Mouse (Mus musculus) induced T-regulatory cell, adult 2 months (primary cell): ENCODE data around the gene Aff3.
A peak's percentile ranks its signal among the peaks of the same experiment; 100 is the strongest.

ENCODE experiments used
- DNase-seq: peaks from one replicate; pipeline ENCODE4 v3.0.0-alpha.2; 2012; ENCODE audit warnings: low read depth

The Aff3 gene

DNA sequence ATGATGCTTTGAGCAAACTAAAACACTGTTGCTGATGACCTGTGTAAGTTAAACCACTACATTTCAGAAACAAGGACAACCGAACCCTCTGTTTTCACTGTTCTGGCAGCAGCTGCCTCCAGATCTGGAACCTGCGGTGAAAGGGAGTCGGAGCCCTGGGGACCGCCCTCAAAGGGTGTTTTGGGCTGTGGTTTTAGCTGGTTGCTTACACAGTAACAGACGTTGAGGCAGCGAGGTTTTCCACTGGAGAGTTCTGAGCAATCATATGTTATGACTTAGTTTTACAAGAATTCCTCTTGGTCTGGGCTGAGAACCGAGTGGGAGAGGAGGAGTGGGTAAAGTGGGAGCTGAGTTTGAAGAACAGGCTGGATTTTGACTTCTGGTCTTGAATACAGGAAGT lies 7.1 kb downstream of the Aff3 start:
- peak; percentile 75 for DNase-seq

DNA sequence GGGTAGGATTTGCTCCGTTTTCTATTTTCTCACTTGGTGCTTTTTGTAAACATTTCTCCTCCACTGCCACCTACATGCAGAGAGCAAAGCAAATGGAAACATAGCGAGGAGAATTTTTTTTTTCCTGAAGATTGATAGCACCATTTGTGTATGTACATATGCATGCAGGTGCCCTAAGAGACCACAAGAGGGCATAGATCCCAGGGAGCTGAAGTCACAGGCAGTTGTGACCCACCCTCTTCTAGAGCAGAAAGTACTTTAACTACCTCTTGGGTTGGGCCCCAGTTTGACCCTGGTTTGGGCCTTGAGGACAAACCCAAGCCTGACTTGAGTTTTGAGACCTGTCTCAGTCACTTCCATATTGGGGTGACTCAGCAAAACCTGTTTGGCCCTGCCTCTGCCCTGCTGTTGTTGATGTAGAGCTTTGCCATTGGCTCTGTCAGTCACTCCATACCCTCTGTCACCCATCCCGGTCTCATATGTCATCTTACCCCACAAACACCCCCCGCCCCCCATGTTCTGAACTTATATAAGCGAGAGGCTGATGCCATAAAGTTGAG lies 9.7 kb downstream of the Aff3 start:
- DNase-seq: peak; percentile 37

DNA sequence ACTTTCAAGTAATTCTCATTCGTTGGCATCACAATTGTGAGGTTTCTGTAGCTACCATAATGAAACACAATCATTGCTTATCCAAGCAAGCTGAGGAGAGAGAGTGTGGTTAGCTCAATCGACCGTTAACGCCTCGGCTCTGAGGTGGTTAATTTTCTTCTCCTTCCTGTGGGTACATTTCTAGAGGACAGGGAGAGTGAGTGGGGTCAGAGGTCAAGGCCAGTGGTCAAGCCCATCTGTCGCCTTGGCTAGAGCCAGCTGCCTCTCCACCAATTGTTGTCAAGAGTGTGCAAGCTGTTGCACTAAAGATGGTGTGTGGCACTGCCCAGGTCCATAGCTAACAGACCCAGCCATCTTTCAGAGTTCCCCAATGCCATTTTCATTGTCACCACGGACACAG lies 14.7 kb downstream of the Aff3 start:
- DNase-seq: no peak

DNA sequence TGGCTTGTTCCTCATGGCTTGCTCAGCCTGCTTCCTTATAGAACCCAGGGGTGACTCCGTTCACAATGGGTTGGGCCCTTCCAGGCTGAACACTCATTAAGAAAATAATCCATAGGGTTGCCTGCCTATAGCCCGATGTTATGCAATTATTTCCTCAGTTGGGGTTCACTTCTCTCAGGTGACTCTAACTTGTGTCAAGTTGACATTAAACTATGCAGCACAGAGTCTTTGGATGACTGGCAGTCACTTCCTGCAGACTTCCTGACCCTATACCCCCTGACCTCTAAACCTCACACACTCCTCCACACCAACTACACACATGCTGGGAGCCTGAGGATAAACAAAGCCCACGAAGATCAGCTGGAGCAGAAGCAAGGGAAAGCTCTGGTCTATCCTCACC lies 15.6 kb downstream of the Aff3 start:
- no peak for DNase-seq

DNA sequence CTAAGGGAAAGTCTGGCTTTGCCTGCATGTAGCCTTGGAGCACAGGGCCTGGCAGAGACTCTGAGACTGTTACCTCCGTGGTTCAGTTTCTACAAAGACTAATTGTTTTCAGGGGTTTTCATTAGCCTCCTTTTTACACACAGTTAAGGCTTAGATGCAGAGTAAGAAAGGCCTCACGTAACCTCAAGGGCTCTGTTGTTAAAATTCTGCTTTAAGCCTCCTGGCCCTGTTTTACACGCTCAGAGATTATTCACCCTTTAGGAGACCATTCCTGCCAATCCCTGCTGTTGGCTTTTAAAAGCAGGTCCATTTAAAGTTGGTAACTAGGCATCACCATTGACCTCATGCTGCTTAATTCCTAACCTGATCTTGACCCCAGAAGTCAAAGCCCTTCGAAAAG lies 22.5 kb downstream of the Aff3 start:
- no peak for DNase-seq

DNA sequence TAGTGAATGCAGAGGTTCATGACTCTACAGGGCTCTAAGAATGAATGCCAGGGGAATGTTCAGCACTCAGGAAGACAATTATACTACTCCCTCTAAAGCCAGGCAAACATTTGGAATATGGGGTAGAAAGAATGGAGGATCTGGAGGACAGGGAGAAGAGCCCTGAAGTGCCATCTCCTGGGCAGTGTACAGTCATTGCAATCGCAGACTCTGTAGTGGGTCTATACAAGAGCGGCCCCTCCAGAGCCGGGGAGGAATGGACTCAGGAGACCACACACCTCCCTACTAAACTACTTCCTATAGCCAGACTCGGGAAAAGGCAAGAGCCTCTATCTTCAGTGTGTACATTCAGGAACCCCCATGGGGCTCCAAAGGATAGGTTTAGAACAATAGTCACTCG lies 25.1 kb downstream of the Aff3 start:
- no peak for DNase-seq

DNA sequence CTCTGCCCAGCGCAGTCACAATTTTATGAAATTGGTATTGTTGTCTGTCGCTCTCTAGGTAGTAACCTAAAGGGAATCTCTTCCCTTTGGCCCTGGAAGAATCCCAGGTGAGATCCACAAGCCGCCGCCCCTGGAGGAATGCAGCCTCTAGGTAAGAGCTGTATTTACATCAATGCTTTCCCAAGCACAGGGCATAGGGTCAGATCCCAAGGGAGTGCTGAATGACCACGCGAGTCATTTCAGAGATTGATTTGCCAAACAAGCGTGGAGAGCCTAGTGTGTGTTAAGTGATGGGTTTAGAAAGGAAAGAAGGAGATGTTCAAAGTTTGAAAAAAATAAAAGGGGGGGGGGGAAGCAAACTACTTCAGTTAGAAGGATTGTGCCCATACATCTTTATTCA lies 29.2 kb downstream of the Aff3 start:
- no peak for DNase-seq

DNA sequence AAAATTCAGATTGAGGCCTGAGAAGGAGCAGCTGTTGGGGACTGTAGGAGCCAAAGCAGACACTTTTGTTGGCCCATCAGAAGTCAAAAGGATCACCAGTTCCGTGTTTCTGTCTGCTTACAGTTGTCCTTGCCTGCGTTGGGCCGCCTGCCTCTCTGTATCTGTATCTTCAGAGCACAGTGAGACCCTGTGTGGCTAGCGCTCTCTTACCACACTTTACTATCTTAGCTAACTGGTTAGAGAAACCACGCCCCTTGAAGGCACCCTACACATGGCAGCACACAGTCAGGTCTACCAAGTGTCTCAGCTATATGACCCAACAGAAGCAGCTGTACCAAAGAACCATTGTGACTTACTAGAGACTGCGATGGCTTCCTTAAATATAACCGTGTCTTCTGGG lies 30.7 kb downstream of the Aff3 start:
- no peak for DNase-seq

DNA sequence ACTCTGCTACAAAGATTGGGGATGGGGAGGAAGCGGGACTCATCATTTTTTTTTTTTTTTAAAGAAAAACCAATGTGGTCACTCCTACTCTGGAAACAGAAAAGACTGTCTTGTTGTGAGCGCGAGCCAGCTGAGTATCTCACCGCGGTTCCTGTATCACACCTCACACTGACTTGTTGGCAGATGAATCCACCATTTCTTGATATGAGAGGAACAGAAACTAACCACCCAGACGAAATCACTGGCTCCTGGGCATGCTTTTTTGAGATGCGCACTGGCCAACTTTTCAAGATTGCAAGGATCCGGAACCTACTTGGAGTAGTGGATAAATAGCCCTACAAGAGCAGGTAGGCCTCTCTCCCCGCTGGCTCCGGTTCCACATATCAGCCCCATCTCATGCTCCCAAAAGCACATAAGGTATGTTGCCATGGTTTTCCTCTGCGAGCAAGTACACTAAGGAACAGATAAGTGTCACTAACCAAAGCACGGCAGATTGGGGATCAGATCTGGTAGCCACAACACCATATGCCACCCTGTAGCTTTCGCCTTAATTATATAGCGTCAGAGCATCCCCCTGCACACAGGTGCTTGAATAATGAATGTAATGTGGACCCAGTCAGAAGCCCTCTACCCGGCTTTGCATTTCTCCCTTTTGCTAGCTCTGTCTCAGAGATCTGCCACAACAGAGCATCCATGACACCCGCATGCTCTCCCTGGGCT lies 32.1 kb downstream of the Aff3 start:
- DNase-seq: no peak

DNA sequence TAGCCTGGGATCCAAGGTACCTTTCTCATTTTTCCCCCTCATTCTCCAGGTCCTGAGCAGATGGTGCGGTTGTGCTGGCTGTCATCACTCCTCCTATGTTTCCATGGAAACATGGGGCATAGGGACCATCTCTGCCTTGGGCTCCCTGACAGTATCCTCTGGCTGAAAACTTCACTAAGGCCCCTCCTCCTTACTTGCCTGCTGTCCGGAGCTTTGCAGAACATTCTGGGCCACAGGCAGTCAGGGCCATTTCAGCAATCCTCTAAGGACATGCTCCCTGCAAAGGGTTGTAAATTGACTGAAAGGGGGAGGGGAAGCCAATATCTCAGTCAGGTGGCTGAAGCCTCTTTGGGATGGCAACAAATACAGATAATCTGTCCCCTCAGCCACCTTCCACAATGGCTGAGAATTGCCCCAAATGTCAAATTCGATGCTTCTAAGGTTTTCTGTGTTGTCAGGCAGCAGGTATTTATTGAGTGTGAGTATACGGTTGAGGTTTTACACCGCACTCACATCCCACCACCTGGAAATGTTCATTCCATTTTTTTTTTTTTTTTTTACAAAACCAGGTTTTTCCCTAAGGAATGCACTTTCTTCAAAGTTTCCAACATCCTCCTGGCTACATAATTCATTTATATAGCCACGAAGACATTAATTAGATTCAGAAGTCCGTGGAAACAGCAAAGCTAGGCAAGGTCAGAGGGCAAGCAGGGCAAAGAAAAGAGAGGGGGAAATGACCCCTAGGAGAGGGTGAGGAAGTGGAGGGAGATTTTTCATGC lies 33.1 kb downstream of the Aff3 start:
- DNase-seq: no peak

DNA sequence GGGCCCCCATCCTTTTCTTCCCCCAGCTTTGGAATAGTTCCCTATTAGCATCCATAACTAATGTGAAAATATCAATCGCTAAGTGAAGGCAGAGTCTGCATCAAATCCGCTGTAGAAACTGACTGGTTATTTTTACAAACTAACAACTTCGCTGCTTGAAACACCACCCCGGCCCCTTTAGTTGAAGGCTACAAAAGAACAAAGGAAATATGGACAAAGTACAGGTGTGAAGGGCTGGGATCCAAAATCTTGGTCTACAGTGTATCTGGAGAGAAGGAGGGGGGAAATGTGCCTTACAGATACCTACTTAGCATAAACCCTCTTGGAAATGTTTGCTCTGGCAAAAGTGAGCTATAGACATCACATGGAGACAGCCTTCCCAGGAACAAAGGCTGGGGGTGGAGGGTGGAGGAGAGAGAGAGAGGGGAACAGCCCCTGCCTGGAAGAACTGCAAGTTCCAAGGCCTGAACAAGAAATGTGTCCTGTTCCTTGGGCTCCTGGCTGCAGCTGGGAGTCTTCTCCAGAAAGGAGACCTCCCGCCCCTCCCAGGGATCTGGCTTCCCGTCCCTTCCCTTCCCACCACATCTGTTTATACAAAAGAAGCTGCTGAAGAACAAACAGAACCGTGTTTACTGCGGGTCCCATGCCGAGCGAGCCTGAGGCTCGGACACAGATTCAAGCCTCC lies 35.7 kb downstream of the Aff3 start:
- DNase-seq: no peak

DNA sequence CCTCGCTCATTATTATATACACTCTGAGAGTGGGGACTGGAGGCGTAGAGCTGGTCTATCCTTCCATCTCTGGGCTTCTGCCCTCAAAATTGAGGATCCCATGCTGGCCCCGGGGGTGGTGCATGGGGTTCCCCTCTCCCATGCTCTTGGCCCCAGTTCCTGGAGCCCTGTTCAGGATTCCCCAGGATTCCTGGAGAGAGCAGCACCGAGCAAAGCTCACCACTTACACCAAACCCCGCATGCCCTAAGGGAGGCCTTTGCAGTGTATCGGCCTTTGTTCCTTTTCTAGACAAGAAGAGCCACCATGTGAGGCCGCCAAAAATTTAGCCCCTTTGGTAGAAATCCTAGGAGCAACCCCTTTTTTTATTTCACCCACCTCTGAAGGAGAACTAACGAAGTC lies 36.3 kb downstream of the Aff3 start:
- DNase-seq: no peak

DNA sequence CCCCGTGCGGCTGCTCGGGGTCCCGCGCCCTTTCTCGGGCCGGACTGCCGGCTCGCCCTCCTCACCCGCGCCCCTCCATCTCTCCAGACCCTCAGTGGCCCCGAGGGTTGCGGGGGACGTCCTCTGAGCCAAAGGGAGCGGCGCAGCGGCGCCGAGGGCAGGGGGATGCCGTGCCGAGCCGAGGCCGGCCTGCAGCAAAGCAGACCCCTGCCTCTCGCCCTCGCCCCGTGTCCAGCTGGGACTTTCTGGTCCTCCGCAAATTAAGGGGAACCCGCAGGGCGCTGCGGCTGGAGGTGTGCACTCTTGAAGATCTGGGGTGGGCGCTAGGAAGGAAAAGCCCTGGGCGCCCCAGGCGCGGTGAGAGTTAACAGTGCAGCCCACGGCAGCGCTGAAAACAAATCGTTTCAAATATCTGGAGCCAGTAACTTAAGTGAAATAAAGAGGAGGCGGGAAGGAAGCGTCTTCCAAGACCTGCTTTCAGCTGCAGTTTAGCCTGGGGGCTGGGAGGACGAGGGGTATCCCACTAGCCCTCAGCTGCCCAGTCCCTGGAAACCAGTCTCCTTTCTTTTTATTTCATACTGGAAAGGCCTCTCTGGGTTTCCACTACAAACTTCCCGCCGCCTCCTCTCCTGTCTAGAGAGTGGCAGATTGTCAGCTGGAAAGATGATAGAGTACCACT lies 36.9 kb downstream of the Aff3 start:
- peak; percentile 24 for DNase-seq

DNA sequence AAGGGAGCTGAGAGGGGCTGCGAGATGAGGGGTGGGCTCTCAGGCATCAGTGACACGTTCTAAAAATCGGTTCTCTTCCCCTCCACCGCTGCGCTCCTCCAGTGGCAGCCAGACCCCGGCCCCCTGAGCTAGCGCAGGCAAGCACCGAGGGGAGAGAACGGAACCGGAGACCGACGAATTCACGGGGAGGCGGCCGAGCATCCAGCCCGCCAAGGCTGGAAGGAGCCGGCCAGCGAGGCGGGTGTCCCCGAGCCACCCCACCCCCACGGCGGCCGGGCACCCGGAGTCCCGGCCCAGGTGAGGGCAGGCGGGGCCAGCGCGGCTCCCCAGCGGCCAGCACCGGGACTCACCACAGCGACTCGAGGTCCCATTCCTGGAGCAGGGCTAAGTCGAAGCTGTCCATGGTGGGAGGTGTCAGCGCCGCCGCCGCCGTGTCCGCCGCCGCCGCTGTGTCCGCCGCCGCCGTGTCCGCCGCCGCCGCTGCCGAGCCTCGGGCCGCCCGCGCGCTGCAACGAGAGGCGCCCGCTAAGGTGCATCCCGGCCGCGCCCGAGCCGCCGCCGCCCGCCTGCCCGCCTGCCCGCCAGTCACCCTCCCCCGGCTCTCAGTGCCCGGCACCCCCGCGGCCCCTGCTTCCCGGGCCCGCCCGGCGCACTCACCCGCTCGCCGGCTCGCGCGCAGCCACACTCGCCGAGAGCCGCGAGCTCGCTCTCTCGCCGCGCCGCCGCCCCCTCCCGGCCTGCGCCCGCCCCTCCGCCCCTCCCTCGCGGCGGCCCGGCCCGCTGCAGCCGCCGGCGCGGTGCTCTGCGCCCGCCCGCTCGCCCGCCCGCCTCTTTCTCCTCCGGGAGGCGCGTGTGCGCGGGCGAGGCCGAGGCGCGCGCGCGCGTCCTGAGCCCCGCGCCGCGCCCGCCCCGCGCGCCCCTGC lies 37.8 kb downstream of the Aff3 start:
- DNase-seq: peak; percentile 47

DNA sequence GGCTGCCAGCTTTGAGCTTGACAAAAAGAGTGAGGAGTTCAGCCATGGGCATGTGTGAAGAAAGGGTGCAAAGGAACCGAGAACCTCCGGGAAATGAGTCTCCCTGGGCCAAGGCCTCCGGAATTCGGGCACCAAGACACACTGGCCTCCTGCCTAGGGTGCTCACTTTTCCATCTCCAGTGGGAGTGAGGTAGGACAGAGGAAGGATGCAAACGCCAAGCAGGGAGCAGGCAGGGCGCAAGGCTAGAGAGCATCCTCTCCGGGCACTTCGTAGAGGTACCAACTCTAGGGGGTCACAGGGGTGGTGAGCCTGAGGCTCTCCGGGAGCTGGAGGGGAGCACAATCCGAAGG lies 38.4 kb downstream of the Aff3 start:
- DNase-seq: no peak

DNA sequence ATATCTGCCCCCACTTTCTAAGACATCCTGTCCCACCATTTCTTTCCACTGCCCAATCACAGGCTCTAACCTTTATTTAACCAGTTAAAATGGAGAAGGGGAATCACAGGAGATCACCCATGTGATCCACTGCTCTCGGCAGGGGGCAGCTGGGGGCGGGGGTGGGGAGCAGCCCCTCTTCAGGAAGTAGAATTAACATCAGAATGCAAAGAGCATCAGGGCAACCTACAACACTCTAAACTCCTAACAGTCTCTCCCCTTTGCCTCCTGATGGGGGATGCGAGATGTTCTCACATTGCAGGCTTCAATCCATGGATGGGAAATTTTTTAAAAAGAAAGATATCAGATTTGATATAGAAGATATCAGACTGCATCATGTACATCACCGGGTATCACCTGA lies 42.9 kb downstream of the Aff3 start:
- DNase-seq: no peak

DNA sequence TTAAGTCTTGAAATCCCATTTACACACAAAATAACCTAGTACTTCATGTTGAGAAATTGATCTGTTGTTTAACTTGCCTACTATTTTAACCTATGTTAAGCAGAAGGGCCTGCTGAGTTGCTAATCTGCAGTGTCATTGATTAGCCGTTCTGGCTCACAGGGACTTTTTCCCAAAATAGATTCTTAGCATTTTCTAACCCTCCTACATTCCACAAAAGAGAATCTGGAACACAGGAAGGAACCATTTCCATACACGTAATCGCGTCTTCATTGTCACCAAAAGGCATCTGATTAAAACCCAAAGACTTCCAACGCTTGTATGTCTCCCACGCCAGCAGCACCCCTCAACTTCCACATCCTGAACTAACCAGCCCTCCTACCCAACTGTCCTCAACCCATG lies 44.4 kb downstream of the Aff3 start:
- DNase-seq: no peak

DNA sequence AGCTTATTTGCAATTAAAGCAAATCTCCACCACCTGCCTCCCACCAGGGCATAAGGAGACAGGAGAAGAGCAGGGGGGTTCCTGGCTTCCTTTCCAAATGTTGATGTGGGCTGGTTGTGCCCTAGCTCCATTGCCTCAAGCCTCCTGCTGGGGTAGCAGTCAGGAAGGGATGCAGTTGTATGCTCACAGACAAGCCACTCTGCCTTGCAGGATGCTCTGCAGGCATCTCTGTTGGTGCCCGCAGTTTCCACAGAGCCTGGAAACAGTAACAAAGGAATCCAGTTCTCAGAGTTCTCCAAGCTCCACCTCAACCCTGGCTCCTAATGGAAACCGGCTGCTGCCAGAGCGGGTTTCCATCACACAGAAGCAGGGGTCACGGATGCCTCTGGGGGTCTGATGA lies 58.0 kb downstream of the Aff3 start:
- no peak for DNase-seq

DNA sequence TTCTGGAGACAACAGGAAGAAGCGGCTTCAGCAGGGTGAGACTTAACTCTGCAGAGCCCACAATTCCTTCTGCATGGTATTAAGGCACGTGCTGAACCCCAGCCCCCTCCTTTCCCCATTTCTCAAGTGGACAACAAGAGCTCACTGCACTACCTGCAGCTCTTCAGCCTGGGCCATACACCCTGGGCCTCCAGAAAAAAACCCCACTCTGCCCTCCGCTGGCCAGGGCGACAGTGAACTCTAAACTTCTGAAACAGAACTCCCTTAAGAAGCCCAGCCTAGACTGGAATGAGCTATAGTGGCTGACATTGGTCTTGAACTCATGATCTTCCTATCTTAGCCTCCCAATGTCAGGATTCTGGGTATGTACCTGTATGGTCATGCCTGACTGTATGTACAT lies 59.3 kb downstream of the Aff3 start:
- no peak for DNase-seq

DNA sequence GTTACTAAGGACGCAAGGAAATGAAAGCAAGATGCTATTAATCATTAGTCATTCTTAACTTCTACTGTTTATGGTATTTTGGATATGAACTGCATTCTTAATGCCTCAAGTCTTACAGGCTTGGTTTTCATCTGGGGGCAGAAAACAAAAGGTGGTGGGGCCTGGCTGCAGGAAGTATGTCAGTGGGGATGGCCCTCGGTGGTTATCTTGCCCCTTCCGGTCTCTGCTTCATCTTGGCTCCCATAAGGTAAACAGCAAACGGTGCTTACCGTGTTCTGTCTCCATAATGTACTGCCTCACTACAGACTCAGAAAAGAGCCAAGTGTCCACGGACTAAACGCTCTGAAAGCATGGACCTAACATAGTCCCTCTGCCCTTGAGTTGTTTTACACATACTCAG lies 60.1 kb downstream of the Aff3 start:
- no peak for DNase-seq

DNA sequence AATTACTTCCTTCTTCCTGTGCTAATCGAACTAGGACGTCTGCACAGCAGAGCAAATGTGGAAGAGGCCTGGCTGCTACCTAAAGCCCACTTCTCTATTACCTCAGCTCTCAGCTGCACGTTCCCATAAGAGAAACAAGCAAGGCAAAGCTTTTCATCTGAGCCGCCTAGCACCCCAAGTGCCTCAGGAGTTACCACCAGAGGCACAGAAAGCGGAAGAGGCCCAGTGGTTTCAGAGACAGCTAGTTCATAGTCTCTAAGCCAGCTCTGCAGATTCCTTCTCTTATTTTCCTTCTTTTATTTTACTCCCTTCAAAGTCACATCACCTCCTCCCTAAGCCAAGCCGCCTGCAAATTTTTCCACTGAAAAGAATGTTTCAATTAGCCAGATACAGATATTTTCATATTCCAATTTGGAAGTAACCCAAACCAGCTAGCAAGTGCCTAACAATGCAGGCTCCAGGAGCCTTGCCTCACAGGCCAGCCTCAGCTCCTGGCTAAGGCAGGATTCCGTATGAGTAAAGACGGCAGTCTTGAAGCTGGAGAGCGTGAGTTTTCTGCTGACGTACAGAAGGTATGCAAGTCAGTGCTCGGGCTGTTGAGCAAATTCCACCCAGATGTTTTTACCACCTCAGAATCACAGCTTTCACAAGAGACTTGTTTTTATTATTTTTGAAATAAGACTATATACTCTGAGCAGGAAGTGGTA lies 62.8 kb downstream of the Aff3 start:
- DNase-seq: peak; percentile 45
